Mouse (Mus musculus): ENCODE measurements around the gene Tbc1d1.

The Tbc1d1 gene

DNA sequence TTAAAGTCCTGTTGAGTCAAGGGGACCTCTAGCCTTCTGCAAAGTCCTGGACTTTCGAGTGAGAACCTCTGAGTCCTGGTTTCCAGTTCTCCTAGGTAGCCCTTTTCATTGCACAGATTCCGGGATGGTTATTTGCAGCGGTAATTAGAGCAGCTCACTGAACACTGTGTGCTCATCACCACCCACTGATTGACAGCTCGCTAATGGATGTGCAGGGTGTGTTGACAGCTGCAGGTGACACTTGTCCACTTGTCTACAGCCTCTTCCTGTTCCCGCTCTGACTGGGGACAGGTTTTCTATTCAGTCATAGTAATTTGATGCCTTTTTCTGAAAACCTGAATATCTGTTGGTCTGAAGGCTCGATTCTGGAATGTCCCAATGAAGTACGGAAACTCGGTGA is 50.8 kb downstream of the Tbc1d1 start:
- in situ Hi-C loops (cut with MboI, MseI), result no loop called here

DNA sequence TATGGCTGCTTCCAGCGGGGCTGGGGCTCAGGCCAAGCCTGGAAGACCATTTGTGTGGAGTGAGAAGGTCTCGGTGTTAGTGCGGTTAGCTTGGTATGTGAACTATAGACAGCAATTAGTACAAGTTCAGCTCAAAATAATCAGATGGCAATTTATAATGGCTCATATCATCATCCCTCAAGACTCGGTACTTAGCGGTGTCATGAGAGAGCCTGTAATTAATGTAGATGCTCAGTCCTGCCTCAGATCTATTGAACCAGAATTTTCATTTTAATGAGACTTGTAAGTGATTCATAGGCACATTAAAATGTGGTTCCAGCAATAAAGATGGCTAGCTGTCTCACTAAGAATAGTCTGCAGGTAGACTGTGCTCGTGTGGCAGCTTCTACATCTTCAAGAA is 51.7 kb downstream of the Tbc1d1 start:
- in situ Hi-C loops (cut with MboI, MseI), result no loop called here

DNA sequence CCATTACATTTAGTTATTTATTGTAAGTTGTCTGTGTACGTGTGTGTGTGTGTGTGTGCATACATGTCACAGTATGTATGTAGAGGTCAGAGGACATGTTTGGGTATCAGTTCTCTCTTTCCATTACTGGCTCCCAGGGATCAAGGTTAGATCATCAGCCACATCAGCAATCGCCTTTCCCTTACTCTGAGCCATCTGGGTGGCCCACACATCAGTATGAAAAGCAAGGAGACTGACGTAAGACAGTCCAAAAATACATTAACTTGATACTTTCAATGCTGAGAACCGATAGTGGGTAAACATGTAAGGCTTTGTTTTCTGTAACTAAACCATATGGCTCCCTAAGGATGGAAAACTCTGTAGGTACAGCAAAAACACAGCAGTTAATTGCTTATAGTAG is 54.7 kb downstream of the Tbc1d1 start:
- in situ Hi-C loops (cut with MboI, MseI), result no loop called here

GRCm38 (mm10) chr5:64211284-64211683 is 55.2 kb downstream of the Tbc1d1 start:
- in situ Hi-C loops (cut with MboI, MseI), result no loop called here

DNA sequence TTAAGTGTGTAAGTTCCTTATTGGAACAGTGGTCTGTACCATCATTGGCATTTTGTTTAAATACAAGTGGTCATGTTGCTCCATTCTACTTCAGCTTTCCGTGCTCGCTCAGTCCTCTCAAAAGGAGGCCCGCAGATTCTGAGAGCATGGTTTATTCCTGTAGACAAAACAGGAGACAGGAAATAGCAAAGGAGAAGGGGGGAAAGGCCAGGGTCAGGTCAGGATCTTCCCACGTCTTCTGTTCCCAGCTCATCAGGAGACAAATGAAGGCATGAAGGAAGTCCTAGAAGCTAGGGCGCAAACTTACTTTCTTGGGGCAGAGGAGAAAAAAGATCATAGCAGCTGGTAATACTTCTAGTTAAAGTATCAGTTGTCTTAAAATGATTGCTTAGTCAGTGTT is 56.1 kb downstream of the Tbc1d1 start:
- in situ Hi-C loops (cut with MboI, MseI), result no loop called here

DNA sequence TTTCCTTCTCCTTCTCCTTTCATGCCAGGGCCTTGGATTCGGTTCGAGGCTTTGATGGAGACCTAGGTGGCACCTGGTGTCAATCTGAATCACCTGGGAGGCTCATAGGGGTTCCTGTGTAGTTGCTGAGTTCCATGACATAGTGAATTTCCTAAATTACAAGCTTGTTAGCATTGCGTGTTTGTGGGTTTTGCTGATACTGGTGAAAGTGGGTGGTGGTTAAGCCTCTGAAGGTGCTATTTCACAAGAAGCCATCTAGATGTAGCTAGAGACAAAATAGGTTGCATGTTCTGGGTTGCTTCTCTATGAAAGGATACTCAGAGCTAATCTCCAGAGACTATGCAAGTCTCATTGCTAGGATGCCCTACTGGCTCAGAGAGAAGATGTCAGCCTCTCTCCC is 56.5 kb downstream of the Tbc1d1 start:
- in situ Hi-C loops (cut with MboI, MseI), result no loop called here

- in situ Hi-C loops (cut with MboI, MseI), result no loop called here
Observed at GRCm38 (mm10) chr5:64215806-64216205, 59.7 kb downstream of the Tbc1d1 start.

- in situ Hi-C loops (cut with MboI, MseI), result no loop called here
Observed at GRCm38 (mm10) chr5:64216326-64216725, 60.2 kb downstream of the Tbc1d1 start.

GRCm38 (mm10) chr5:64217256-64217655 is 61.2 kb downstream of the Tbc1d1 start:
- in situ Hi-C loops (cut with MboI, MseI), result no loop called here

GRCm38 (mm10) chr5:64217816-64218602 is 61.9 kb downstream of the Tbc1d1 start:
- in situ Hi-C loops (cut with MboI, MseI), result no loop called here

DNA sequence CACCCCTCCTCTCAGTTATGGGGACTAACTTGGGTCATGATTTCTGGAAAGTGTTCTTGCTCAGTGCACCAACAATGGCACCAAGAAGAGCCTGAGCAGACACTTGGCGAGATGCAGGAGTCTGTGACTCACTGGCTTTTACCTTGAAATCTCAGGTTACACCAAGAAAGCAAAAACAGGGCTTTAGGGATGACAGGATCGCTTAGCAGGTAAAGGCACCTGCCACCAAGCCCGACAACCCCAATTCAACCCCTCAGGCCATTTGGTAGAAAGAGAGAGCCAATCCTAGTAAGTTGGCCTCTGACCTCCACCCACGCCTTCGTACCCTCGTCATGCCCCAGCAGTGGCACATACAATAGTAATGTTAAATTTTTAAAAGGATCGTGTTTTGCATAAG is 62.5 kb downstream of the Tbc1d1 start:
- in situ Hi-C loops (cut with MboI, MseI), result no loop called here

GRCm38 (mm10) chr5:64220776-64221175 is 64.7 kb downstream of the Tbc1d1 start:
- in situ Hi-C loops (cut with MboI, MseI), result no loop called here

- in situ Hi-C loops (cut with MboI, MseI), result no loop called here
Observed at GRCm38 (mm10) chr5:64224735-64225425, 68.8 kb downstream of the Tbc1d1 start.

GRCm38 (mm10) chr5:64228252-64228651 is 72.1 kb downstream of the Tbc1d1 start:
- in situ Hi-C loops (cut with MboI, MseI), result no loop called here

- in situ Hi-C loops (cut with MboI, MseI), result no loop called here
Observed at GRCm38 (mm10) chr5:64229336-64229866, 73.3 kb downstream of the Tbc1d1 start.

DNA sequence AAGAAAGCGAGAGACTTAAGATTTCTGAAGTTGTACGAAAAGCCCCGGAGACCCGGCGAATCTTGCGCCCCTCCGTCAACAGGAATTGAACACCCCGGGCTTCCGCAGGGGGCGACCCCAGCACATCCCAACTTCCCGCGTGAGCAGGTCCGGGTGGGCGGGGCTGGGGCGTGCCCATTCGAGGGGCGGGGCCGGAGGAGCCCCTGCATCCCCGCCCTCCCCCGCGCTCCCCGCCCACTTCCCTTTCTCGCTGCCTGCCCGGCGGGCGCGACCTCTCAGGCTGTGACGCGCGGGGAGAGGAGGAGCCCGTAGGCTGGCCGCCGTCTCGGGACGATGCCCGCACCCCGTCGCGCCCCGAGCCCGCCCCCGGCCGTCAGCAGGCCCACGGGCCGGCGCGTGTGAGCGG is 74.0 kb downstream of the Tbc1d1 start:
- in situ Hi-C loops (cut with MboI, MseI), result no loop called here

DNA sequence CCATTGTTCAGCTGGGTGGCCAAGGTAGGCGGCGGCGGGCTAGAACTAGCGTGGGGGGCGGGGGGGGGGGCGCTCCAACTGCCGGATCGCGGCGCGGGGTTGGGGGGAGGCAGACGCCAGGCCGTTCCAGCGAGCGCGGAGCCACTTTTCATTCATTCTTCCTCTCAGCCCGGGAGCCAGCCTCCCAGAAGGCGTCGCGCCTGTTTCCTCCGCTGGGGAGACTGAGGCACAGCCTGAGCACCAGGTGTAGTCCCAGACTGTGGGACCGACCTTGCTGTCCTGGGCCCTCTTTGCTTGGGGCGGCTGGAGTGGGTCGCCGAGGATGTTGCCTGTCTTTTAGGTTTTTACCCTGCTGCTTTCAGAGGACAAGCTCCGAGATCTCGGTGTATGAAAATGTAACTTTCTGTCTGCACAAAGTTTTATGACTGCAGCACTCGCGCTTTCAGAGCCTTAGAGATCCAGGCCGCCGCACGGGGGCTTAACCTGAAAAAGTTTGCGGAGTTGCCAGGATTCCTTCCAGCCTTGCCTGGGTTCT is 74.5 kb downstream of the Tbc1d1 start:
- in situ Hi-C loops (cut with MboI, MseI), result no loop called here

DNA sequence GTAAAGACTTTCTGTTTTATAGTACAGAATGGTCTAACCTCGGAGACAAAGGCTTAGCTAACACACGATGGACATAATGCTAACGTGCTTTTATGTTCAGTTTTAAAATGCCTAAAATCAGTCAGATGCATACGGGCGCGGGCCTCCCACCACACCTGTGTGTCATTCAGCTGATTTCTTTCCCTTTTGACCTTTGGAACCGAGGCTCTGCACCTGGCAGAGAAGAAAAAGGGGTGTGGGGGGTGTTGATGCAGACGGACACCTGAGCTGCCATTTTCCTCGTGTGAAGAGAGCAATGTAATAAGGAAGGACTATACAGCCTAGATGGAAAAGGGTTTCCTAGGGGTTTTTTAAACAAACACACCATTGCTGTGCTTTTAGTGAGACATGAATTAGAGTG is 76.8 kb downstream of the Tbc1d1 start:
- in situ Hi-C loops (cut with MboI, MseI), result no loop called here

DNA sequence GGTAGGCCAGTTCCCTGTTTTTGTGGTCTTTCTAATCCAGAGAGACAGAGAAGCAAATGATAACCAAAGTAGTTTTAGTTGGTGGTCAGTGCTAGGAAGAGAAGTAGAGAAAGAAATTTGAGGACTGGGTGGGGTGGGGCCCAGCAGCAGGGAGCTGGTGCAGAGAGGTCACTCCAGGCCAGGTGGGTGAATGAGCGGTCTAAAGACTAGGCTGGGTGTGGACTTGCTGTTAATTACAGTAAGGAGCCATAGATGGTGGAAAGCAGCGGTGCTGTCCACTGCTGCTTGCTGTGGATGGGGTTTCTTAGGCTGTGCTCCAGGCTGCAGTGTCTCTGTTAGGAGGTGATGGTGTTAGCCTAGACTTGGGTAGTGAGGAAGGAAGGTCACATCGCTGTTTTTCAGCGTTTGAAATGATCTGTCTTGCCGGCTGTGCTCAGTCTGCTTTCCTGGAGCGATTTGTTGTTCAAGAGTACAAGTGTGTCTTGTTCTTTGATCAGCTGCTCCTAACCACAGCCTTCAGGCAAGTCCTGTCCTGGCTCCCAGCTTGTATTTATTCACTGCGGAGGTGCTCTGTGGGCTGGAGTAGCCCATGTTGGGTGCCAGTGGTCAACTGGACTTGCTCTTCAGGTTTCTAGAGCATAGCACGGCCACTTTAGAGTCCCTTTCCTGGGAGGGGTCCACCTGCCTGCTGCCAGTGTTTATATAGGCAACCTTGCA is 78.3 kb downstream of the Tbc1d1 start:
- in situ Hi-C loops (cut with MboI, MseI), result no loop called here

DNA sequence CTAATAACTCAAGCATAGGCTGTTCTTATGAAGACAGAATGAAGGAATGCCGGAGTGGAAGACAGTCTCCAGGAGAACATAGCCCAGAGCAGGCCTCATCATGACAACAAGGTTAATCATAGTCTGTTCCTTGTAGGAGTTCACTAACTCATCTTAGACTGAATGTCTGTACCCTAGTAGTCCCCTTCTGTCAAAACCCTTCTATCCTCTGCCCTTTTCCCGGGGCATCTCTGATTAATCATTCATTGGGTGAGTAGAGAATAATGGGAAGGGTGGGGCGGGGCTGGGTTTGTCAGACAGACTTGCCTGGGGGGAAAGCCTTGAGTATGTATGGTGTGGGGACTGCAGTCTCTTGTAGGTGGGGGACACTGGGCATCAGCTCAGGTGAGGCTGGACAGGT is 79.1 kb downstream of the Tbc1d1 start:
- in situ Hi-C loops (cut with MboI, MseI), result no loop called here

DNA sequence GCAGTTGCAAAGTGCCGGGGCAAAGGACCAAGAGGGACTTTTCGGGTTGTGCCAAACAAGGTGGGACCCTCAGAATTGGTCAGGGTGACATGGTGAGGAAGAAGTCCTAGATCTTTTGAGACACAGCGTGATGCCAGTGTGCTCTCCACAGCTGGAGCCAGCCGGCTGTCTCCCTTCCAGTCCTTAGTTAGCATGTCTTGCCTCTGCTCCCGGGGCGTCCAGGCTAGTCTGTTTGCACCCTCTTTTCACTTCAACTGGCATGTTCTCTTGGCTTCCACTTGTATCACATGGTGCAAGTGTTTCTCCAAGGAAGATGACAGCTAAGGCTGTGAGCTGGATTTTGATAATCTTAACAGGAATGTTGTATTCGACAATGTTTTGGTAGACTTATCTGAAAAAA is 80.5 kb downstream of the Tbc1d1 start:
- in situ Hi-C loops (cut with MboI, MseI), result no loop called here

- in situ Hi-C loops (cut with MboI, MseI), result no loop called here
Observed at GRCm38 (mm10) chr5:64237263-64237662, 81.2 kb downstream of the Tbc1d1 start.

Data from regulatory T cell (primary cell).